Mouse (Mus musculus): ENCODE measurements around the gene Vmn1r126.
"Not testable (repeated sequence)": the region's sequence is repeated elsewhere in the genome, so short reads cannot be mapped to it uniquely, and the experiment has no call there.

Gene Vmn1r126

GRCm38 (mm10) chr7:21301367-21301766, at the start of gene Vmn1r126:
Gene Vmn1r126 (minus strand): TSS chr7:21301467.
- not testable (repeated sequence) for DNase-seq (ENCODE audit: low spot score in 2 of 2)

GRCm38 (mm10) chr7:21349073-21349472, 47.8 kb upstream of the Vmn1r126 start, which contains the start of gene Vmn1r128:
Gene Vmn1r128 (plus strand): TSS chr7:21349373.
- DNase-seq (ENCODE audit: low spot score in 2 of 2), result not testable (repeated sequence)

- not testable (repeated sequence) for DNase-seq (ENCODE audit: low spot score in 2 of 2)
Measured at GRCm38 (mm10) chr7:21319761-21320160, 18.5 kb upstream of the Vmn1r126 start, which contains the start of gene Vmn1r127. Gene Vmn1r127 (minus strand): TSS chr7:21319861.

GRCm38 (mm10) chr7:21271879-21272278, 29.4 kb downstream of the Vmn1r126 start, which contains the start of gene Vmn1r125:
Gene Vmn1r125 (plus strand): TSS chr7:21272179.
- not testable (repeated sequence) for DNase-seq (ENCODE audit: low spot score in 2 of 2)

GRCm38 (mm10) chr7:21260517-21260916, 40.8 kb downstream of the Vmn1r126 start, which contains the start of gene Vmn1r124:
Gene Vmn1r124 (minus strand): TSS chr7:21260617.
- DNase-seq (ENCODE audit: low spot score in 2 of 2), result not testable (repeated sequence)
